Mouse (Mus musculus): ENCODE measurements at regions not wholly inside any gene's neighbourhood (a gene's known extent, or its start where the extent isn't known, plus 50 kb on each side); places are given as distances from the start of the nearest gene placed in this dataset.
"Not testable (repeated sequence)": the region's sequence is repeated elsewhere in the genome, so short reads cannot be mapped to it uniquely, and the experiment has no call there.

- WGBS = 30% methylated on average over 4 of the region's 4 CpGs
- Histone ChIP-seq H3K27me3 (ENCODE audit: control insufficient read depth, insufficient read depth, low read length) (no peaks in the 10 kb centered on the region), H3K9me3 (ENCODE audit: control insufficient read depth, low read length) (no peaks in the 10 kb centered on the region), H3K27ac (replicated peaks in 1 of 2; ENCODE audit: control insufficient read depth in 1 of 2, insufficient read depth in 1 of 2, low read depth in 2 of 2, low read length in 2 of 2) (no peak overlapping the region), H3K9ac (ENCODE audit: low read length) (no peak overlapping the region), H3K36me3 (ENCODE audit: control insufficient read depth, insufficient read depth, low read length) (no peaks in the 10 kb centered on the region), H3K4me1 (ENCODE audit: control insufficient read depth in 2 of 2, insufficient read depth in 2 of 2, low read length in 2 of 2) (no peaks in the 10 kb centered on the region), H3K4me2 (ENCODE audit: low read length) (no peak overlapping the region), H3K4me3 (ENCODE audit: control insufficient read depth in 1 of 2, insufficient read depth in 1 of 2, low read depth in 1 of 2, low read length in 2 of 2) (no peak overlapping the region)
- no peak for ATAC-seq (ENCODE audit: insufficient number of reproducible peaks, insufficient read depth, low FRiP score, low read depth)
Observed at GRCm38 (mm10) chr2:81848836-81849410, 204.1 kb upstream of the Zfp804a start.

- WGBS = 71% methylated on average over 4 of the region's 4 CpGs
- Histone ChIP-seq H3K9ac (ENCODE audit: low read length) (no peak overlapping the region), H3K4me1 (ENCODE audit: control insufficient read depth in 2 of 2, insufficient read depth in 2 of 2, low read length in 2 of 2) (no peaks in the 10 kb centered on the region), H3K36me3 (ENCODE audit: control insufficient read depth, insufficient read depth, low read length) (no peaks in the 10 kb centered on the region), H3K4me2 (ENCODE audit: low read length) (no peak overlapping the region), H3K27ac (replicated peaks in 1 of 2; ENCODE audit: control insufficient read depth in 1 of 2, insufficient read depth in 1 of 2, low read depth in 2 of 2, low read length in 2 of 2) (no peak overlapping the region), H3K9me3 (ENCODE audit: control insufficient read depth, low read length) (no peaks in the 10 kb centered on the region), H3K4me3 (ENCODE audit: control insufficient read depth in 1 of 2, insufficient read depth in 1 of 2, low read depth in 1 of 2, low read length in 2 of 2) (no peak overlapping the region), H3K27me3 (ENCODE audit: control insufficient read depth, insufficient read depth, low read length) (no peaks in the 10 kb centered on the region)
- ATAC-seq (ENCODE audit: insufficient number of reproducible peaks, insufficient read depth, low FRiP score, low read depth) = no peak
Observed at GRCm38 (mm10) chr2:81849927-81850326, 203.1 kb upstream of the Zfp804a start.

- Histone ChIP-seq H3K9ac (ENCODE audit: low read length) (no peak overlapping the region), H3K4me1 (ENCODE audit: control insufficient read depth in 2 of 2, insufficient read depth in 2 of 2, low read length in 2 of 2) (no peaks in the 10 kb centered on the region), H3K4me2 (ENCODE audit: low read length) (no peak overlapping the region), H3K27me3 (ENCODE audit: control insufficient read depth, insufficient read depth, low read length) (no peaks in the 10 kb centered on the region), H3K4me3 (ENCODE audit: control insufficient read depth in 1 of 2, insufficient read depth in 1 of 2, low read depth in 1 of 2, low read length in 2 of 2) (no peak overlapping the region), H3K36me3 (ENCODE audit: control insufficient read depth, insufficient read depth, low read length) (no peaks in the 10 kb centered on the region), H3K27ac (replicated peaks in 1 of 2; ENCODE audit: control insufficient read depth in 1 of 2, insufficient read depth in 1 of 2, low read depth in 2 of 2, low read length in 2 of 2) (no peak overlapping the region), H3K9me3 (ENCODE audit: control insufficient read depth, low read length) (no peaks in the 10 kb centered on the region)
- 13% methylated on average over 1 of the region's 1 CpGs for WGBS
- no peak for ATAC-seq (ENCODE audit: insufficient number of reproducible peaks, insufficient read depth, low FRiP score, low read depth)
Observed at GRCm38 (mm10) chr2:81885438-81885837, 167.6 kb upstream of the Zfp804a start.

GRCm38 (mm10) chr2:81892570-81892969 is 160.5 kb upstream of the Zfp804a start:
- WGBS = 0% methylated on average over 7 of the region's 7 CpGs
- H3K36me3 ChIP-seq (ENCODE audit: control insufficient read depth, insufficient read depth, low read length); H3K4me1 ChIP-seq (ENCODE audit: control insufficient read depth in 2 of 2, insufficient read depth in 2 of 2, low read length in 2 of 2); H3K27me3 ChIP-seq (ENCODE audit: control insufficient read depth, insufficient read depth, low read length); H3K9me3 ChIP-seq (ENCODE audit: control insufficient read depth, low read length); H3K4me3 ChIP-seq (ENCODE audit: control insufficient read depth in 1 of 2, insufficient read depth in 1 of 2, low read depth in 1 of 2, low read length in 2 of 2); H3K9ac ChIP-seq (ENCODE audit: low read length); H3K4me2 ChIP-seq (ENCODE audit: low read length): not testable (repeated sequence)
- ATAC-seq (ENCODE audit: insufficient number of reproducible peaks, insufficient read depth, low FRiP score, low read depth) = peak; percentile 56
- peak overlapping the region; percentile 46 to 59 for H3K27ac ChIP-seq (replicated peaks in 1 of 2; ENCODE audit: control insufficient read depth in 1 of 2, insufficient read depth in 1 of 2, low read depth in 2 of 2, low read length in 2 of 2)

- Histone ChIP-seq H3K9me3 (ENCODE audit: control insufficient read depth, low read length) (no peaks in the 10 kb centered on the region), H3K27ac (replicated peaks in 1 of 2; ENCODE audit: control insufficient read depth in 1 of 2, insufficient read depth in 1 of 2, low read depth in 2 of 2, low read length in 2 of 2) (no peak overlapping the region), H3K36me3 (ENCODE audit: control insufficient read depth, insufficient read depth, low read length) (no peaks in the 10 kb centered on the region), H3K4me3 (ENCODE audit: control insufficient read depth in 1 of 2, insufficient read depth in 1 of 2, low read depth in 1 of 2, low read length in 2 of 2) (no peak overlapping the region), H3K4me1 (ENCODE audit: control insufficient read depth in 2 of 2, insufficient read depth in 2 of 2, low read length in 2 of 2) (no peaks in the 10 kb centered on the region), H3K4me2 (ENCODE audit: low read length) (no peak overlapping the region), H3K9ac (ENCODE audit: low read length) (no peak overlapping the region), H3K27me3 (ENCODE audit: control insufficient read depth, insufficient read depth, low read length) (no peaks in the 10 kb centered on the region)
- 91% methylated on average over 3 of the region's 3 CpGs for WGBS
- ATAC-seq (ENCODE audit: insufficient number of reproducible peaks, insufficient read depth, low FRiP score, low read depth) = no peak
Observed at GRCm38 (mm10) chr2:81939360-81939759, 113.7 kb upstream of the Zfp804a start.
